Comparison of ENCODE assay signal across 15 mouse cellular contexts in the genomic region with DNA sequence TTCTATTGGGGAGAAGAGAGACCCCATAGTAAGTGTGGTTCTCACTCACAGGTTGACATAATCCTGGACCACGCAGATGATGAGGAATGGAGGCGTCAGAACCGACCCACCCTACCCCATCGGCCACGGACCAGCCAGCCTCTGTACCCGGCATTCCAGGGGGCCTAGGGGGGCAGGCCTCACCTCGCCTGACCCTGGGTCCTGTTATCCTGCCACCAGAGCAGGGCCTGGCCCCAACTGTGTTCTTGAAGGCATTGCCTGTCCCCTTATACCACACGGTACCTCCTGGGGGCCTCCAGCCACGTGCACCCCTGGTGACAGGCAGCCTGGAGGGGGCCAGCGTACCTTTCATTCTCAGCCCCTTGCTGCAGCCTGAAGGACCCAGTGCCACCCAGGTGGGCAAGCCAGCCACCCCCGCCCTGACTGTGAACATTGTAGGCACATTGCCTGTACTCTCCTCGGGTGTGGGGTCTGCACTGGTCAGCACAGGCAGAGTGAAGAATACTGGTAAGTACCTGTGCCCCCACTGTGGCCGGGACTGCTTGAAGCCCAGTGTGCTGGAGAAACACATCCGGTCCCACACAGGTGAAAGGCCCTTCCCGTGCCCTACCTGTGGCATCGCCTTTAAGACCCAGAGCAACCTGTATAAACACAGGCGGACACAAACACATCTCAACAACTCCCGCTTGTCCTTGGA. TPM values are rescaled to one million over a fixed set of nuclear protein-coding genes. Genes with fewer than 3 reads are reported as not detected.
A peak's percentile ranks its signal among the peaks of the same experiment; 100 is the strongest.
DNase-seq lines count a peak whose midpoint lies in the region; ATAC-seq and TF ChIP-seq lines count a peak whose summit lies in the region.
"Had no signal": no experiment of that assay in that cellular context is flagged by ENCODE, and none has a peak within 500 bp of the region (broad histone marks: within the 10 kb centered on the region; RNA-seq: fewer than 3 reads in every experiment).

Zfp831 (plus strand) TSS at position 87 of the 697 bp plus-strand sequence.

- 0 out of 2 replicates have a peak within 1 kb of the TSS, but pooled peaks have one; percentile 29 for H3K27ac ChIP-seq in hindbrain, embryonic 10.5 days
- H3K27ac ChIP-seq in hindbrain, embryonic 16.5 days (ENCODE audit: low read depth, low read length): no peak within 1 kb of the TSS
- no peak within 1 kb of the TSS for H3K27ac ChIP-seq in left cerebral cortex, adult 2 months
- H3K27ac ChIP-seq in ES-E14 (ENCODE audit: insufficient read depth, low read depth, low read length, poor library complexity, severe bottlenecking): no peak within 1 kb of the TSS

- WGBS in hindbrain, embryonic 10.5 days: 86% methylated on average over 18 of the region's 18 CpGs
- WGBS in hindbrain, embryonic 16.5 days: 83% methylated on average over 18 of the region's 18 CpGs

- no peaks in the 10 kb centered on the region for H3K36me3 ChIP-seq in hindbrain, embryonic 10.5 days
- H3K36me3 ChIP-seq in hindbrain, embryonic 16.5 days (ENCODE audit: control insufficient read depth, insufficient read depth, low read length): no peaks in the 10 kb centered on the region
- H3K36me3 ChIP-seq in ES-E14 (ENCODE audit: control insufficient read depth, insufficient read depth, low read length, poor library complexity, severe bottlenecking): no peaks in the 10 kb centered on the region

- intact Hi-C loops in left cerebral cortex, adult 2 months (cut with DNase I): no loop called here

- no peak within 1 kb of the TSS for H3K4me3 ChIP-seq in hindbrain, embryonic 10.5 days
- no peak within 1 kb of the TSS for H3K4me3 ChIP-seq in hindbrain, embryonic 16.5 days (ENCODE audit: low read length)
- no peak within 1 kb of the TSS for H3K4me3 ChIP-seq in left cerebral cortex, adult 2 months
- peak within 1 kb of the TSS; percentile 38 to 48; a peak in 3 of 4 replicates for H3K4me3 ChIP-seq in ES-E14 (ENCODE audit: insufficient read depth in 1 of 2, low read depth in 1 of 2, low read length in 2 of 2, poor library complexity in 1 of 2, severe bottlenecking in 1 of 2)

- H3K9ac ChIP-seq in hindbrain, embryonic 16.5 days (ENCODE audit: low read depth, low read length): no peak within 1 kb of the TSS
- H3K9ac ChIP-seq in ES-E14 (ENCODE audit: insufficient read depth, low read depth, low read length, poor library complexity, severe bottlenecking): no peak within 1 kb of the TSS

- no peaks in the 10 kb centered on the region for H3K27me3 ChIP-seq in hindbrain, embryonic 10.5 days (ENCODE audit: insufficient read depth, poor library complexity, severe bottlenecking)
- no peaks in the 10 kb centered on the region for H3K27me3 ChIP-seq in hindbrain, embryonic 16.5 days (replicated peaks; ENCODE audit: control insufficient read depth, insufficient read depth, low read length)

- no peak for ATAC-seq in hindbrain, embryonic 16.5 days
- ATAC-seq in erythroid progenitor cell, adult 5-6 weeks (replicated peaks; ENCODE audit: low FRiP score, poor library complexity, severe bottlenecking): 0 out of 2 replicates have a peak, but pooled peaks have one; percentile 28
- ATAC-seq: forebrain, embryonic 16.5 days; intestine, postnatal 0 days; Patski had no signal

- TF ChIP-seq CTCF in left cerebral cortex, adult 2 months (IDR thresholded peaks at IDR 0.05): no peak

- no peaks in the 10 kb centered on the region for H3K4me1 ChIP-seq in hindbrain, embryonic 10.5 days (replicated peaks)
- H3K4me1 ChIP-seq in hindbrain, embryonic 16.5 days (ENCODE audit: control insufficient read depth, insufficient read depth, low read depth, low read length): no peaks in the 10 kb centered on the region
- peaks cover 0 to 3% of the 10 kb centered on the region in 2 experiments; a peak in 1 of 4 replicates for H3K4me1 ChIP-seq in ES-E14 (ENCODE audit: control insufficient read depth in 2 of 2, insufficient read depth in 2 of 2, low read length in 2 of 2, poor library complexity in 1 of 2)

- H3K9me3 ChIP-seq in hindbrain, embryonic 10.5 days: no peaks in the 10 kb centered on the region
- H3K9me3 ChIP-seq in hindbrain, embryonic 16.5 days (ENCODE audit: control insufficient read depth, low read length): peaks cover 4% of the 10 kb centered on the region; the same call in 1 of the 2 replicates
- no peaks in the 10 kb centered on the region for H3K9me3 ChIP-seq in ES-E14 (ENCODE audit: control insufficient read depth, insufficient read depth, low read depth, low read length)

- H3K4me2 ChIP-seq in hindbrain, embryonic 16.5 days (ENCODE audit: low read length): no peak within 1 kb of the TSS

- no peak for DNase-seq in hindbrain, embryonic 10.5 days (ENCODE audit: low spot score)
- DNase-seq in left cerebral cortex, adult 2 months (ENCODE audit: extremely low spot score in 1 of 2, low spot score in 2 of 2): no peak
- no peak for DNase-seq in left cerebral cortex, adult 11 months (ENCODE audit: low spot score)
- no peak for DNase-seq in ES-E14 (ENCODE audit: low read depth, low spot score)
- DNase-seq in testis, postnatal 10 days (ENCODE audit: low spot score): no peak
- no peak for DNase-seq in cerebellum, postnatal 14 days
- DNase-seq: cerebellum, adult 9-10 months; gastrocnemius, postnatal 14 days; lung, adult 18-20 months; thymus, adult 2 months had no signal

- in situ Hi-C loops in ES-E14 (cut with MboI; ENCODE audit: low sequenced_read_pairs in 2 of 2, unreplicated experiment in 2 of 2): no loop called here

TF ChIP-seq in ES-E14, 5 proteins besides CTCF, POLR2A, EP300 and RAD21:
- TF ChIP-seq CHD2 (IDR thresholded peaks at IDR 0.05; ENCODE audit: low read depth, low read length) (no peak), ZNF384 (IDR thresholded peaks at IDR 0.05; ENCODE audit: low read depth, low read length) (no peak), HCFC1 (IDR thresholded peaks at IDR 0.05; ENCODE audit: borderline replicate concordance, insufficient read depth, low read length) (no peak), ZC3H11A (IDR thresholded peaks at IDR 0.05; ENCODE audit: borderline replicate concordance, low read depth, low read length) (no peak), MAFK (IDR thresholded peaks at IDR 0.05; ENCODE audit: insufficient read depth, low read depth, low read length) (no peak)
TF ChIP-seq in ES-E14: peak in this region for 0.

RNA-seq across cellular contexts. Expression of gene Zfp831, which starts in this region (rescaled TPM):
- not detected in 2 replicates for polyA plus RNA-seq in hindbrain, embryonic 10.5 days (2016; fragmentation: Nextera tagmentation; extraction: Ambion mirVana)
- not detected in 2 replicates for polyA plus RNA-seq in hindbrain, embryonic 16.5 days (2015; fragmentation: Nextera tagmentation; extraction: Ambion mirVana)
- total RNA-seq in left cerebral cortex, adult 2 months (2021): 10 to 100 TPM; 16.8 to 20.6 TPM
- total RNA-seq in ES-E14 (2012; rRNA removed): 0.05 TPM in 1 of 2 replicates, not detected in the other
- 0.84 and 1.4 TPM in 2 replicates for total RNA-seq in erythroid progenitor cell, adult 5-6 weeks (2015; ENCODE audit: low replicate concordance)
- total RNA-seq in erythroid progenitor cell, adult 5-6 weeks (2017; ENCODE audit: low replicate concordance): 1.0 and 1.2 TPM in 2 replicates
- polyA plus RNA-seq: forebrain, embryonic 16.5 days; intestine, postnatal 0 days; Patski had no signal

Comparison
In these comparisons a context has a peak if more than half of its experiments do, and no peak if none do; other contexts are left out.
1. RNA of gene Zfp831 (total RNA-seq): 16.8 to 20.6 TPM in left cerebral cortex, adult 2 months; 0.84 to 1.4 TPM in erythroid progenitor cell, adult 5-6 weeks and 0.05 TPM in ES-E14; every median in the first group is over 4 times any median in the second.
2. H3K4me3 ChIP-seq: peak in ES-E14 (2 of 2); none in hindbrain, embryonic 10.5 days (single experiment), hindbrain, embryonic 16.5 days (single experiment) and left cerebral cortex, adult 2 months (single experiment).